Mouse (Mus musculus) ovary, postnatal 36 days (tissue): ENCODE measurements around the gene Kcnq2.

ENCODE experiments used
- DNase-seq: peaks from one replicate; pipeline ENCODE4 v3.0.0; 2022; ENCODE audit warnings: low spot score, mixed read lengths

Kcnq2 gene

GRCm38 (mm10) chr2:181102161-181102560 lies 32.9 kb downstream of the Kcnq2 start:
- DNase-seq: peak; percentile 12

GRCm38 (mm10) chr2:181101626-181102025 lies 33.5 kb downstream of the Kcnq2 start:
- no peak for DNase-seq

GRCm38 (mm10) chr2:181100087-181100486 lies 35.0 kb downstream of the Kcnq2 start:
- no peak for DNase-seq

DNA sequence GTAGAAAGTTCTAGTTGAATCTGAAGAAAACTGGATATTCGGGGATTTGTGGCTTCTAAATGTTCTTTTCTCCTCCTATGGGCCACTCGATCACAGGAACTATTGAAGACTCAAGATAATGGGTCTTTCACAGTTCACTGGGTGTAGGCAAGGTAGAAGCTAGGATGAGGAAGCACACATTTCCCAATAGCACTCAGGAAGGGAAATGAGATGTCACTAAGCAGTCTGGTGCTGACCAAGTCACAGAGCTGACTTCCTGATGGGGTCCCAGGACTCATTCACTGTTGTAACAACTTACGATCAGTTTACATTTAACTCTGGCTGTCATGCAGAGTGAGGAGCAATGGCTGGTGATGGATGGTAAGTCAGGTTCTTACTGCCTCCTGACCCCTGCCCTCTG lies 45.0 kb downstream of the Kcnq2 start:
- DNase-seq: no peak

GRCm38 (mm10) chr2:181084997-181085396 lies 50.1 kb downstream of the Kcnq2 start:
- no peak for DNase-seq

DNA sequence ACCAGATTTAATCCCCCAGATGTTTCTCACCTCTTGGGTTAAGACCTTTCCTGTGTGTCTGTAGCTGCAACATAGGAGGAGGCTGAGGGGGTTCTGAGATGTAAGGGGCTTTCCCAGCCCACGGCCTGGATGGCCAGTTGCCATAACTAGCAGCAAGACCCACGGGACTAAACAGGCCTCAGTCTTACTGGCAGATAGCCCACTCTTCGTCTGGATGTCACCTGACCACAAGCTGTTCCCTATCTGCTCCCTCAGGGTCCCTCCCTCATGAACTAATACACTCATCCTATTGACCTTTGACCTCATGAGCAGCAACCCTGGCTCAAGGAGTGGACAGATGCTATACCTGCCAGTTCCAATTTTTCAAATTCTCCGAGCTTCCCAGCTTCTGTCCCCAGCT lies 51.2 kb downstream of the Kcnq2 start:
- DNase-seq: no peak

DNA sequence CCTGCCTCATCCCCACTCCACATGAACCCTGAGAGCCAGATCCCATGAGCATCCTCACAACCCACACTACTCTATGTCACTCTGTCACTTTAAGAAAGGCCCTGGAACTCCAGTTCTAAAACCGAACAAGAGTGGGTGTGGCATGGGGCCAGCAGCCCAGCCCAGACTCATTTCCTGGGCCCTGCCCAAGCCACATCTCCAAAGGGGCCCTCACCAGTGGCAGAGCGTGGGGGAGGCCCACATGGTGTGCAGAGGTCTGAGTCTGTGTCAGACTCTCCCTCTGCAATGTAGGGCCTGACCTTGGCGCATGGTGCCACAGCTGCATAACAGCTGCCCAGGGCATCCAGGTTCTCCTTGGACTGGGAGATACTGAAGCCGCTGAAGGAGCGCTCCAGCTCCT lies 54.2 kb downstream of the Kcnq2 start:
- DNase-seq: no peak

DNA sequence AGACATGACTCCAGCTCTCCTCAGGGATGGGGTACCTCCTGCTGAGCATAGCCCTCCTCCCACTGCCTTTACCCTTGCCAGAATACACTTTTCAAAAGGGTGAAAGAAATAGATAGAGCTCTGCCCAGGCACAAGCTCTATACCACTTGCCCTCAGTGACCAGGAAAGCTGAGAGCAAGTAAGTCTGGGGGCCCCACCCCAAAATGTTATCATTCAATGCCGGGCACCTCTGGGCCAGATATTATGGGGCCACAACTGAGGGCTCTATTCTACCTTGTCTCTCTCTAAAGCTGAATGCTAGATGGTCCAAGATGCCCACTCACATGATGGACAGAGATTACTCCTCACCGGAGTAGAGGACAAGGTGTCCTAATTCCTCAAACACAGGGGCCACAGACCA lies 55.6 kb downstream of the Kcnq2 start:
- no peak for DNase-seq

DNA sequence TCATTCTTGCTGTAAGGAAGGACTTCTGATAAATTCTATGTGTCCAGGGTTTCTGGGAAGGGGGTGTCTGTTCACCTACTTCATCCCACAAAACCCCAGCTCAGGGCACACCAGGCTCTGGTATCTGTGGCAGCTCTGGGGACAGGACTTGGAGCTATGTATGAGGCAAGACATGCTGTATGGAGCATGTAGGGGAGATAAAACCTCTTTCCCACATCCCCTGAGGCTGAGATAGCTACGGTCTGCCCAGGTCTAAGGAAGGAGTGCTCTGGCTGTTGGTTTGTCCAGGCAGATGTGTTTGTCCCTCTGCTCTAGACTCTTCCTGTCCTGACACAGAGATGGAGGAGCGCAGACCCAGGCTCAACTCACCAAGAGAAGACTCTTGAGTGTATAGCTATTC lies 56.2 kb downstream of the Kcnq2 start:
- DNase-seq: no peak

- no peak for DNase-seq
Observed at GRCm38 (mm10) chr2:181075501-181075900, 59.6 kb downstream of the Kcnq2 start.

- no peak for DNase-seq
Observed at GRCm38 (mm10) chr2:181072403-181072714, 62.7 kb downstream of the Kcnq2 start.

DNA sequence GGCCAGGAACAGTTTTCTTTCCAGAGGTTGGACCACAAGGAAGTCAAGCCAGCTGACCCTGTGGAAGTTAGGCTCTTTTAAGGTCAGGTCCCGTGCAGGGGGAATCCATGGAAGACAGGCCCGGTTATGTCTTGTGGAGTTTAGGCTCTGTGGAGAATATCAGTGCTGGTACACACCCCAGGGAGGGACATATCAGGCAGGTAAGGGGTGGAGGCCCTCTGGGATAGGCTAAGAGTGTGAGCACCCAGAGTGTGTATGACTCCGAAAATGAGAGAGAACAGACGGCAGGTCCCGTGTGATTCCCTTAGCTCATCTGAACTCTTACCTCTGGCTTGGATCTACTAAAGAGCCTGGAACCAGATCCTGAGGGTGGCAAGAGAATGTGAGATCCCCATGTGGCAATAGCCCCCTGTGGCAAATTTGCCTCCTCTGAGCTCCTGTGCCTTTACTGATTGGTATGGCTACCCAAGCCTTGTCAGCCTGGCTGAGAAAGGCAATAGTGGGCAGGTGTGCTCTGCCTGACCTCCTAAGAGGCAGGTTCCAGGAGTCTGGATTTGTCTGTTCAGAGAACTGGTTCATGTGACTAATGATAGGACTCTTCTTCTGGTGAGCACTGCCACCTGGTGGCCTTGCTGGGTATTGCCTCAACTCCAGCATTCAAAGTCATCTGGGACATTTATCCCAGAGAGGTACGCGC lies 63.2 kb downstream of the Kcnq2 start:
- peak; percentile 76 for DNase-seq

GRCm38 (mm10) chr2:181070136-181070535 lies 65.0 kb downstream of the Kcnq2 start:
- DNase-seq: no peak

DNA sequence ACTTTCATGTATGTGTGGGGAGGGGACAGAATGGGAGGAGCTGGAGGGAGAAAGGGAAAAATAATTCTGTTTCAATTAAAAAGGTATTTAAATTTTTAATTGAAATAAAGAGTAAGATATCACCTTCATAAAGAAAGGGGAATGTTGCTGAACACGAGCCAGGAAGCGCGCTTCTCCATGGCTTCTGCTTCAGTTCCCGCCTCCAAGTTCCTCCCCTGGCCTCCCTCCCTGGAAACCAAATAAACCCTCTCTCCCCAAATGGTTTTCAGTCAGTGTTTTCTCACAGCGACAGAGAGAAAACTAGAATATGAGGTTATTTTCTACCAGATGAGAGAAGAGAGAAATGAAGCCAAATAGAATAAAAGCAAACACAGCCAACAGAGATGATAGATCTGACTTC lies 66.6 kb downstream of the Kcnq2 start:
- no peak for DNase-seq

GRCm38 (mm10) chr2:181065827-181066226 lies 69.3 kb downstream of the Kcnq2 start:
- DNase-seq: no peak

- peak; percentile 75 for DNase-seq
Observed at GRCm38 (mm10) chr2:181060127-181060526, 75.0 kb downstream of the Kcnq2 start.

- no peak for DNase-seq
Observed at GRCm38 (mm10) chr2:181058193-181058592, 76.9 kb downstream of the Kcnq2 start.

DNA sequence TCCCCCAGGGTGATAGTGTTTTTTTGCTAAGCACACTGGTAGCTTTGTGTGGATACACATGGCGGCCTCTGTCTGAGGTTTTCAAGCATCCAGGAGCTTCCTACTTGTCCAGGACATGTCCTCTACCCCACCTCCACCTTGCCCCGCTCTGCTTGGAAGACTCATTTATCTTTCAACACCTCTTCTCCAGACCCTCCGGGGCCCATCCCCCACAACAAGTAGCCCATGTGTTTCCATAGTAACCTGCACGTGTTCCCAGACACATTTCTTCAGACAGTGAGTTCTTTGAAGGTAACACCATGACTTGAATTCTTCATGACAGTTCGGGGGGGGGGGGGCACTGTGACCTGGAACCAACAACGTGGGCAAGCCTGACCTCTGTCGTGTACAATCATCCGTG lies 77.8 kb downstream of the Kcnq2 start:
- no peak for DNase-seq

DNA sequence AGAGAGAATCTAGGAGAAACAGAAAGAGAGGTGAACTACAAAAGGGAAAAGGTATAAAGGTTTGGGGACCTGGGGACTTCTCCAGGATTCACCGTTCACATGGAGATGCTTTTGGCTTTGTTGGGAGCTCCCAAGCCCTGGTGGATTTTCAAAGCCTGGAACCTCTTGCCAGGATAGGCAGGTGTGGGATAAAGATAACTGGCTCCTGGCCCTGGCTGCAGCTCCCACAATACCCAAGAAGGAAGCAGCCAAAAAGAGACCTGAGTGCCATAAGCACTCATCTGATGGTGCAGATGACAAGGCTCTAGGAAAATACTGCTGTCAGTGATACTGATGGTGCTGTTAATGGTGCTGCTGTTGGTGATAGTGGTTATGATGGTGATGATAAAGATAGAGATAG lies 82.9 kb downstream of the Kcnq2 start:
- DNase-seq: no peak

- DNase-seq: no peak
Observed at GRCm38 (mm10) chr2:181048986-181049385, 86.1 kb downstream of the Kcnq2 start.

- no peak for DNase-seq
Observed at GRCm38 (mm10) chr2:181048252-181048945, 86.7 kb downstream of the Kcnq2 start.

DNA sequence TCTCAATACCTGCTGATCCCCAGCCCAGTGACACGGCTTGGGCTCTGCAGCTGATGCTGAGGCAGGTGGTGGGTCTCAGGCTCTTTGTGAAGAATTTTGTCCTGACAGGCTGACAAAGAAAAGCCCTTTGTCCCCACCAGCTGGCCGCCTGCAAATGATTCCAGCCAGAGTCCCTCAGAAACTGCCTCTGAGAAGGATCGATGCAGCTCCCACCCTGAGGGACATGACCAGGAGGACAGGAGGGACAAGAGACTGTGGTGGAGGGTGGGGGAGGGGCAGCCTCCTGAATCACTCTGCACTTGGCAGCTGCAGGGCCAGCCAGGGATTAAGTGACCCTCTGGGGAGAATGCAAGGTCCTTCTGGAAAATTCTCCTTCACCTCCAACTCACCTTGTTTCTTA lies 91.1 kb downstream of the Kcnq2 start:
- no peak for DNase-seq

DNA sequence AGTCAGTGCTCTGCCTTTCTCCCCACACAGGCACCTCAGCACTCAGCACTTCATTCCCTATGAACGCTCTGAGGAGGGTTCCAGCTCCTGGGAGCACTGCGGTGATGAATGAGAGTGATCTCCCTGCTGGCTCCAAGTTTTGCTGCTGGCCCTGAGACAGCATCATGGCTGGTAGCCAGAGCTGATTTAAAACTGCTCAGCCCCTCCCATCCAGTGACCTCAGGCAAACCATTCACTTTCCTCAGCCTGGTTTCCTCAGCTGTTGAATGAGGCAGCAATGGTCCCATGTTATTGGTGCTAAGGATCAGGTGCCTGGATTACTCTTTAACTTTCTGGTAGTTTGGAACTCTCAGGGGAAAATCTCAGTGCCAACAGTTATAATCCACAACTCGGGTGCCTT lies 91.7 kb downstream of the Kcnq2 start, which contains the start of gene Chrna4:
TSS of gene Chrna4 (minus strand) at position 110 of the 400 bp plus-strand sequence.
- DNase-seq: peak; percentile 33

GRCm38 (mm10) chr2:181042376-181042775 lies 92.7 kb downstream of the Kcnq2 start:
- no peak for DNase-seq
